Mouse (Mus musculus) MEL (cell line): ENCODE results near the gene B3gat1. TPM values are rescaled to one million over a fixed set of nuclear protein-coding genes. Genes with fewer than 3 reads are reported as not detected.

ENCODE experiments used
- DNase-seq: peaks from one replicate; pipeline ENCODE4 v3.0.0; 2011; ENCODE audit warnings: low read depth, low spot score
- H3K27ac ChIP-seq: 2 replicates; pipeline ENCODE4 v1.5.1; 2012; ENCODE audit warnings: low read depth, mild to moderate bottlenecking, control low read depth, low read length, moderate library complexity; ENCODE audit not compliant: control insufficient read depth
- H3K27me3 ChIP-seq, 2 experiments: fragments of 150-350 bp in 1 of 2; sonication (generic) in 1 of 2; 2 replicates each; pipeline ENCODE4 v1.6.1; 2012; ENCODE audit warnings: low read length in 2 of 2, mild to moderate bottlenecking in 2 of 2, improper control_type of control experiment in 1 of 2, moderate library complexity in 1 of 2; ENCODE audit not compliant: insufficient read depth in 2 of 2, control insufficient read depth in 1 of 2
- H3K36me3 ChIP-seq, 2 experiments: 2 replicates each; pipeline ENCODE4 v1.6.1; 2012 to 2014; ENCODE audit warnings: low read length in 2 of 2, improper control_type of control experiment in 1 of 2, inconsistent platforms in 1 of 2, mild to moderate bottlenecking in 1 of 2; ENCODE audit not compliant: insufficient read depth in 2 of 2, control insufficient read depth in 1 of 2
- H3K4me1 ChIP-seq, 2 experiments: fragments of 150-350 bp in 1 of 2; sonication (generic) in 1 of 2; 2 replicates each; pipeline ENCODE4 v1.6.1; 2012; ENCODE audit warnings: low read length in 2 of 2, improper control_type of control experiment in 1 of 2, mild to moderate bottlenecking in 1 of 2; ENCODE audit not compliant: insufficient read depth in 2 of 2, control insufficient read depth in 1 of 2
- H3K4me3 ChIP-seq, 2 experiments: fragments of 150-350 bp in 1 of 2; sonication (generic) in 1 of 2; 2 replicates each; pipeline ENCODE4 v1.5.1; 2012; ENCODE audit warnings: low read depth in 2 of 2, low read length in 2 of 2, mild to moderate bottlenecking in 2 of 2, moderate library complexity in 2 of 2, control low read depth in 1 of 2, improper control_type of control experiment in 1 of 2; ENCODE audit not compliant: control insufficient read depth in 1 of 2, insufficient read depth in 1 of 2
- H3K79me2 ChIP-seq: 2 replicates; pipeline ENCODE4 v1.6.1; 2012; ENCODE audit warnings: mild to moderate bottlenecking, low read length, moderate library complexity; ENCODE audit not compliant: control insufficient read depth, poor library complexity, insufficient read depth
- H3K9ac ChIP-seq: 2 replicates; pipeline ENCODE4 v1.6.1; 2012; ENCODE audit warnings: low read depth, mild to moderate bottlenecking, control low read depth, low read length, moderate library complexity; ENCODE audit not compliant: control insufficient read depth, poor library complexity, severe bottlenecking
- H3K9me3 ChIP-seq: fragments of 150-350 bp; sonication (generic); replicated peaks from 2 replicates; pipeline ENCODE4 v1.6.1; 2012; ENCODE audit warnings: mild to moderate bottlenecking, low read length, improper control_type of control experiment, moderate library complexity; ENCODE audit not compliant: insufficient read depth
- CHD1 ChIP-seq: IDR thresholded peaks from 2 replicates; pipeline ENCODE4 v1.6.1; 2012; ENCODE audit warnings: low read depth, mild to moderate bottlenecking, inconsistent platforms, low read length, improper control_type of control experiment
- ELF1 ChIP-seq: IDR thresholded peaks from 2 replicates; pipeline ENCODE4 v1.6.1; 2014; ENCODE audit warnings: low read depth, mild to moderate bottlenecking, inconsistent platforms, low read length, improper control_type of control experiment, moderate library complexity
- GABPA ChIP-seq: IDR thresholded peaks from 2 replicates; pipeline ENCODE4 v1.6.1; 2012; ENCODE audit warnings: low read depth, mild to moderate bottlenecking, inconsistent platforms, low read length, improper control_type of control experiment, moderate library complexity
- JUND ChIP-seq: IDR thresholded peaks from 2 replicates; pipeline ENCODE4 v1.6.1; 2011; ENCODE audit warnings: low read depth, mild to moderate bottlenecking, improper control_type of control experiment, low read length
- KAT2A ChIP-seq: conservative IDR thresholded peaks from 2 replicates; pipeline ENCODE4 v1.6.1; 2012; ENCODE audit warnings: low read depth, low read length, improper control_type of control experiment, inconsistent platforms
- MAFK ChIP-seq: IDR thresholded peaks from 2 replicates; pipeline ENCODE4 v1.6.1; 2011; ENCODE audit warnings: low read depth, mild to moderate bottlenecking, low read length, improper control_type of control experiment, borderline replicate concordance
- MEF2A ChIP-seq: IDR thresholded peaks from 2 replicates; pipeline ENCODE4 v1.6.1; 2014; ENCODE audit warnings: low read depth, mild to moderate bottlenecking, inconsistent platforms, low read length, improper control_type of control experiment; ENCODE audit not compliant: poor library complexity, insufficient replicate concordance, severe bottlenecking; ENCODE audit errors: extremely low read depth
- NRF1 ChIP-seq: IDR thresholded peaks from 2 replicates; pipeline ENCODE4 v1.6.1; 2014; ENCODE audit warnings: low read depth, mild to moderate bottlenecking, inconsistent platforms, low read length, improper control_type of control experiment, moderate library complexity; ENCODE audit not compliant: poor library complexity, insufficient read depth, severe bottlenecking
- POLR2A ChIP-seq, 2 experiments: IDR thresholded peaks; 2 replicates each; pipeline ENCODE4 v1.6.1; 2011 to 2012; ENCODE audit warnings: low read length in 2 of 2, mild to moderate bottlenecking in 2 of 2, control low read depth in 1 of 2, improper control_type of control experiment in 1 of 2, low read depth in 1 of 2, moderate library complexity in 1 of 2; ENCODE audit not compliant: control insufficient read depth in 1 of 2, insufficient read depth in 1 of 2, poor library complexity in 1 of 2
- POLR2AphosphoS5 ChIP-seq: IDR thresholded peaks from 2 replicates; pipeline ENCODE4 v1.6.1; 2012; ENCODE audit warnings: low read depth, borderline replicate concordance, mild to moderate bottlenecking, inconsistent platforms, low read length, moderate library complexity, mixed read lengths
- RAD21 ChIP-seq: IDR thresholded peaks from 2 replicates; pipeline ENCODE4 v1.6.1; 2011; ENCODE audit warnings: mild to moderate bottlenecking, low read depth, low read length, improper control_type of control experiment
- TCF12 ChIP-seq: IDR thresholded peaks from 2 replicates; pipeline ENCODE4 v1.6.1; 2014; ENCODE audit warnings: low read depth, mild to moderate bottlenecking, inconsistent platforms, low read length, improper control_type of control experiment, moderate library complexity
- UBTF ChIP-seq: IDR thresholded peaks from 2 replicates; pipeline ENCODE4 v1.6.1; 2012; ENCODE audit warnings: low read depth, mild to moderate bottlenecking, inconsistent platforms, low read length, improper control_type of control experiment, moderate library complexity, borderline replicate concordance; ENCODE audit not compliant: insufficient read depth
- USF1 ChIP-seq: IDR thresholded peaks from 2 replicates; pipeline ENCODE4 v1.6.1; 2014; ENCODE audit warnings: low read depth, mild to moderate bottlenecking, inconsistent platforms, low read length, improper control_type of control experiment, moderate library complexity
- ZMIZ1 ChIP-seq: IDR thresholded peaks from 2 replicates; pipeline ENCODE4 v1.6.1; 2012; ENCODE audit warnings: low read depth, mild to moderate bottlenecking, inconsistent platforms, low read length, improper control_type of control experiment, moderate library complexity
- ZNF384 ChIP-seq: IDR thresholded peaks from 2 replicates; pipeline ENCODE4 v1.6.1; 2012; ENCODE audit warnings: low read depth, mild to moderate bottlenecking, inconsistent platforms, low read length, improper control_type of control experiment
- polyA plus RNA-seq, 2 experiments: library from polyadenylated mRNA; stranded (reverse) in 1 of 2; unstranded in 1 of 2; fragments of >175 nt in 1 of 2; fragments of >200 nt in 1 of 2; gene quantifications; 2 replicates each; pipeline versions ENCODE4 v1.2.1 to v1.2.4; 2012; ENCODE audit warnings: low replicate concordance in 2 of 2, low read depth in 1 of 2; ENCODE audit not compliant: insufficient read length in 2 of 2, insufficient read depth in 1 of 2, missing spikeins in 1 of 2
- total RNA-seq: library from RNA; depleted of rRNA; stranded (reverse); fragments of 300-350 nt; gene quantifications from 2 replicates; pipeline ENCODE4 v1.2.3, GENCODE M21; 2012

Gene B3gat1
- total and polyA plus RNA-seq, 3 experiments, result not detected

- H3K4me1 ChIP-seq, result no peaks in the 10 kb centered on the region
- no peak for TF ChIP-seq JUND
- no peak for TF ChIP-seq KAT2A
- H3K4me3 ChIP-seq, result no peak overlapping the region
- no peak overlapping the region for H3K27ac ChIP-seq
- no peaks in the 10 kb centered on the region for H3K36me3 ChIP-seq
- no peak overlapping the region for H3K9ac ChIP-seq
- DNase-seq, result no peak
- no peaks in the 10 kb centered on the region for H3K27me3 ChIP-seq
- H3K79me2 ChIP-seq, result no peaks in the 10 kb centered on the region
- H3K9me3 ChIP-seq, result no peaks in the 10 kb centered on the region
Observed at GRCm38 (mm10) chr9:26798731-26799130, 65.2 kb downstream of the B3gat1 start.

- H3K9ac ChIP-seq, result no peak overlapping the region
- H3K27me3 ChIP-seq, result no peaks in the 10 kb centered on the region
- no peaks in the 10 kb centered on the region for H3K9me3 ChIP-seq
- H3K79me2 ChIP-seq, result no peaks in the 10 kb centered on the region
- H3K4me1 ChIP-seq, result no peaks in the 10 kb centered on the region
- TF ChIP-seq CHD1 (no peak), ZMIZ1 (no peak), NRF1 (no peak), POLR2AphosphoS5 (no peak), JUND (no peak), MAFK (no peak), USF1 (no peak), ZNF384 (no peak), POLR2A (IDR thresholded peaks at IDR 0.05; ENCODE audit: control insufficient read depth in 1 of 2, insufficient read depth in 1 of 2, low read depth in 1 of 2, low read length in 2 of 2, poor library complexity in 1 of 2) (no peak), KAT2A (no peak), UBTF (no peak), ELF1 (no peak), MEF2A (no peak), RAD21 (no peak), GABPA (no peak), TCF12 (no peak)
- no peak overlapping the region for H3K4me3 ChIP-seq
- no peaks in the 10 kb centered on the region for H3K36me3 ChIP-seq
- no peak for DNase-seq
- no peak overlapping the region for H3K27ac ChIP-seq
Observed at GRCm38 (mm10) chr9:26800357-26800756, 66.8 kb downstream of the B3gat1 start.
